Mouse (Mus musculus): Measurements from ENCODE around the gene Twf2.

Gene Twf2

DNA sequence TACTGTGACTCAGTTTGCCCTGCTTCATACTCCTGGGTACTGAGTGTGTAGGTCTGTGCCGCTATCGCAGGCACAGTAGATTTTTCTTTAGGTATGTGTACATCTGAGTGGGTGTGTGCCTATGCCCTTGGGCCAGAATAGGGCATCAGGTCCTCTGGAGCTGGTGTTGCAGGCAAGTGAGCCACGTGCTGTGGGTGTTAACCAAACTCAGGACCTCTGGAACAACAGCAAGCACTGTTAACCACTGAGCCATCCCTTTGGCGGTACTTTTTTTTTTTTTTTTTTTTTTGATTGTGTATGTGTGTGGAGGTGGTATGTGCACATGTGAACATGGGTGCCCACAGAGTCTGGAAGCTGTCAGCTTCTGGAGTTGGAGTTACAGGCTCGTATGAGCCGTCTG lies 25.1 kb upstream of the Twf2 start:
- in situ Hi-C loops (cut with MboI; ENCODE audit: low sequenced_read_pairs): no loop called here

- in situ Hi-C loops (cut with MboI; ENCODE audit: low sequenced_read_pairs): no loop called here
Observed at GRCm38 (mm10) chr9:106179454-106179853, 23.5 kb upstream of the Twf2 start.

GRCm38 (mm10) chr9:106179964-106180363 lies 22.9 kb upstream of the Twf2 start:
- in situ Hi-C loops (cut with MboI; ENCODE audit: low sequenced_read_pairs): no loop called here

GRCm38 (mm10) chr9:106182146-106182545 lies 20.8 kb upstream of the Twf2 start:
- in situ Hi-C loops (cut with MboI; ENCODE audit: low sequenced_read_pairs): no loop called here

DNA sequence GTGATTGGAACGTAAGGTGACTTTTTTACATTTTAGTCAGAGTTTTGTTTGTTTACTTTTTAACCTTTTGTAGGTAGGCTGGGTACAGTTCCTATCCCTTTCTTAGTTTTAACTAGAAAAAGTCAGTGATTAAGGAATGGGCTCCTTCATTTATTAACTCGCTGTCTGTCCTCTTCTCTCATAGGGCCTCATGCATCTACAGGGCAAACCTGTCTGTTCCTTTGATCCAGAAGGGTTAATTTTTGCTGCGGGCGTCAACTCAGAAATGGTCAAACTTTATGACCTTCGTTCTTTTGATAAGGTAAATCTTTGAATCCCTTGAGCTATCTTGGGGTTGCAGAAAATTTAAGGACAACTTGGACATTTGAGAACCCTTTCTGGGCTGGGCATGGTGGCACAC lies 18.9 kb upstream of the Twf2 start:
- in situ Hi-C loops (cut with MboI; ENCODE audit: low sequenced_read_pairs): no loop called here

DNA sequence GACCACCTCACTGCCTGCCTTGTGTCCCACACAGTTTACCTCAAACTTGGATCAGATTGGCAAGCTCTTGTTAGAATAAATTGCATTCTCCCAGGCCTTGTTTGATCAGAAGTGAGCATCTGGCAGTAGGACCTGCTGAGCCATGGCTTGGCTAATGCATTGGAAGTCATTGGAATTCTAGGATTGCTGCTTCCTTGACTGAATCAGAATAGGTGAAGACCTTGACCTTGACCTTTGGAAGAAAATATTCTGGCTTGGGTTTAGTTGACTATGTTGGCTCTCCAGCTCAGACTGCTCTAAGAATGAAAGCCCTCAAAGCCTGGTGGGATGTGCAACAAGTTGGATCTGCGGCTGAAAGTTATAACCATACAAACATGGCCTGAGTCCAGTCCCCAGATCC lies 11.6 kb upstream of the Twf2 start:
- in situ Hi-C loops (cut with MboI; ENCODE audit: low sequenced_read_pairs): no loop called here

DNA sequence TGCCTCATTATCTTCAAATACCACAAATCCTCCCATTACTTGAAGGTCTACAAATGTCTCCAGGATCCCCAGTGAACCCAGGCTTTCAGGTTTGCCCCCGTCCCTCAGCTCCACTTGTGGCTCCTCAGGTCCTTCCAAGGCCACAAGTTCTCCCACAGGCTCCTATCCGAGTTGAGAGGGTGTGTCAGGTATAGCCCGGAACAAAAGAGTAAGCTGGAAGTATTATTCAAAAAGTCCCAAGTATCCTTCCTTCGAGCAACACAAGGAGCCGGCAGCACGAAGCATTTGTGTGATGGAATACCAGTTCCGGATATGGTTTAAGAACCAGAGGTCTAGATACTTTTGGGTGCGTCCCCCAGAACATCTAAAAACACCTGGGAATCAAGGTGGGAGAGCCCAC lies 10.9 kb upstream of the Twf2 start:
- in situ Hi-C loops (cut with MboI; ENCODE audit: low sequenced_read_pairs): no loop called here

- in situ Hi-C loops (cut with MboI; ENCODE audit: low sequenced_read_pairs): no loop called here
Observed at GRCm38 (mm10) chr9:106192998-106193397, 9.9 kb upstream of the Twf2 start.

- in situ Hi-C loops (cut with MboI; ENCODE audit: low sequenced_read_pairs): no loop called here
Observed at GRCm38 (mm10) chr9:106193930-106194807, 8.7 kb upstream of the Twf2 start.

- in situ Hi-C loops (cut with MboI; ENCODE audit: low sequenced_read_pairs): no loop called here
Observed at GRCm38 (mm10) chr9:106195693-106196092, 7.2 kb upstream of the Twf2 start.

DNA sequence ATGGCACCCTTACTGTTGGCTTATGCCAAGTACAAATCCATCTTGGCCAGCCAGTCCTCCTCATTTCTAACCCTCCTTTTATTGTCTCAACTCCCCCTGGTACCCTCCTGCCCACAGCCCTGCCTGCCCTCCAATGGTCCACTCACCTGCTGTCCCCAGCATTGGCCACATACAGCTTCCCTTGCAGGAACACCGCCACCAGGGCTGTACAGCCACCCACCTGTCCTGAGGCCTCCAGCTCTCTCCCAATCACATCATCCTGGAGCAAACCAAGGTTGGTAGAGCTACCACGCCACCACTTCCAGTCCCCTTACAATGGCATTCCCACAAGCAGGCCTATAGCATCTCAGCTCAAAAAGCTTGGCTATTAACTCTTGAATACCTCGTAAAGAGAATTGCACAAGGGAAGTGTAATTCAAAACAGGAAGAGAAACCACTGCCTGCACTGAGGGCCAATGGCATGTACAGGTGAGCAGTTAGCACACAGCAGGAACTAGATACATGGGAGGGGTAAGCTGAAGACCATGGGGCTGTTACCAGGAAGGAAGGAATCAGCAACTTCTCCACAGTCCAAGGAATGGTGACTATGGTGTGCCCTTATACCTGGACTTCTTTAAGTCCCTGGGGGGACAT lies 5.7 kb upstream of the Twf2 start:
- in situ Hi-C loops (cut with MboI; ENCODE audit: low sequenced_read_pairs): no loop called here

DNA sequence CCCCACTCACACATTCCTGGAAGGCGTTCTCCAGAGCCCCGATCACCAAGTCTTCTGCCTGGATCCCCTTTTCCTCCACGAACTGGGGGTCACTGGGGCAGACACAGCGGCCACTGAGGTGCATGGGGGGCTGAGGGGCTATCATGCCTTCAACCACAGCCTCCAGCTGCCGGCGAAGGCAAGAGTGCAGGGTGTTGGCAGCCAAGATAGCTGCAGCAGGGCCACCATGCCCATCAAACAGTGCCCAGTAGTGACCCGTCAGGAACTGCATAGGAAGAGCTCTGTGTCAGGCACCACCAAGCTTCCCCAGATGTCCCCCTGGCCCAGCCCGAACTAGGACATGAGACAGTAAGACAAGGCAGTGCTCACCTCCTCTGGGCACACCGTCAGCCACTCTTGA lies 5.2 kb upstream of the Twf2 start:
- in situ Hi-C loops (cut with MboI; ENCODE audit: low sequenced_read_pairs): no loop called here

DNA sequence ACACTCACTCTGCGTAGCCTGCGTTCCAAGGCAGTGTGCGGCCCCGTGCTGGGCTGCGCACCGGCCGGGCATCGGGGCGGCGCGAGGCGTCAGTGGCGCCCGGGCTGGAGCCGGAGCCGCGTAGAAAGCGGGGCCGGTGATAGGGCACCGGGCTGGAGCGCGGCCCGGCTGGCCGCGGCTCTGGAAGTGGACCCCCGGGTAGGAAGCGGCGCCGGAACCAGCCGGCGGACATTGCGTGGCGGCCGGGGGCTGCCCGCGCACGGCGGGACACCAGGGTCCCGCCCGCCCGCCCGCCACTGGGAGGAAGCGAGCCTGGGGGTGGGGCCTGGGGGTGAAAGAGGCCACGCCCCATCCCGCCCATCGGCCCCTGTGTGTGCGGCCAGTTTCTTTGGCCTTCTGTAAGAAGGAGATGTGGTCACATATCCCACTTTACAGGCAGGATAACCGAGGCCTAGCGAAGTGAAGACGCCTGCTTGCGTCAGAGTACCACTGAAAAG lies 3.9 kb upstream of the Twf2 start:
- in situ Hi-C loops (cut with MboI; ENCODE audit: low sequenced_read_pairs): no loop called here

DNA sequence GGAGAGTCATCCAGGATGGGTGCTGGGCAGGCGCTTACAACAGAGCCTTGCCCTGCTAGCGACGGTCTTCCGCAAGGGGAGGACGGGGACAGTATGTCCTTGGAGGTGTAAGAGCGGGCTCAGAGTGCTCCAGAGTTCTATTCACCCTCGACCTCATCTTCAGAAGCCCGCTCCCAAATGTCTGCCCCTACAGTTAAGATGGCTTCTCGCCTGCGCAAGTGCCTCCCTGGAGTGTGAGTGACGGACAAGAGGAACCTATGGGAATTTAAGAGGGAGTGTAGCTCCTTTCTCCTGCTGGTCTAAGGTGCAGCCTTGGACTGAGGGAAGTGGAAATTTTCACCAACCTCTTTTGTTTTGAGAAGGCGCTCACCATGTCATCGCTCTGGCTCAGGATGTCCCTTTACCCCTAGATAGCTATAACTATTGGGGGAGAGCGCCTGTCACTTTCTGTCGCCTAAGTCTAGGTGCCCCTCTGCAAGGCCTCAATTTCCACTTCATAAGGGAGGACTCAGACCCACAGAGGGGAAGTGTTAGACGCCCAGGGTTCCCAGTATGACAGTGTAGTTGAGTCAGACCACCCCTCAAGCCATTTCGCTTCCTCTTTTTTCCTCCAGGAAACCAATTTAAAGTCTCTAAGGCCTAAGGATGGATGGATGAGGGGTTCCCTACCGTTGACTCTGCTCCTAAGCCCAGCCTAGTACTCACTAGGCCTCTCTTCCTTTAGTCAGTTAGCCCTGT lies 3.2 kb upstream of the Twf2 start, which contains the start of gene Ppm1m:
Gene Ppm1m, minus strand, starts transcription at position 212 of the 738 bp plus-strand sequence.
- in situ Hi-C loops (cut with MboI; ENCODE audit: low sequenced_read_pairs): no loop called here

- in situ Hi-C loops (cut with MboI; ENCODE audit: low sequenced_read_pairs): no loop called here
Observed at GRCm38 (mm10) chr9:106201895-106202294, 1.0 kb upstream of the Twf2 start.

GRCm38 (mm10) chr9:106203990-106204851 lies 1.3 kb downstream of the Twf2 start:
- in situ Hi-C loops (cut with MboI; ENCODE audit: low sequenced_read_pairs): no loop called here

- in situ Hi-C loops (cut with MboI; ENCODE audit: low sequenced_read_pairs): no loop called here
Observed at GRCm38 (mm10) chr9:106205713-106206290, 2.9 kb downstream of the Twf2 start.

DNA sequence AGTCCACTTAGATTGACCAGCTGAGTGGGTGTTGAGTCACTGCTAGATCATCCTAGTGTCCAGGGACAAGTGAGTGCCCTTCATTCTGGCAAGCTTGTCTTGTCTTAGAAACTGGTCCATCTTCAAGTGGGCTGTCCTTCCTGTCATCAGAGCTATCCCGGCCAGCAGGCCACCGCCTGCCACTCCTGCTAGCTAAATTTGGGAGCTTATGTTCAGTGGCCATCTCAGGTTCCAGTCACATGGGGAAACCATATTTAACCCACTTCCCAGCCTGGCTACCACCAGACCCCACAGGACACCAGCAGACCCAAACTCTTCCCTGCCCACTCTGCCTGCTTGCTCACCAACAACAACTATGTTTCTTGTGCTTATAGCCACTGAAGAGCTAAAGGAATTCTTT lies 3.6 kb downstream of the Twf2 start:
- in situ Hi-C loops (cut with MboI; ENCODE audit: low sequenced_read_pairs): no loop called here

- in situ Hi-C loops (cut with MboI; ENCODE audit: low sequenced_read_pairs): no loop called here
Observed at GRCm38 (mm10) chr9:106208181-106208580, 5.3 kb downstream of the Twf2 start.

DNA sequence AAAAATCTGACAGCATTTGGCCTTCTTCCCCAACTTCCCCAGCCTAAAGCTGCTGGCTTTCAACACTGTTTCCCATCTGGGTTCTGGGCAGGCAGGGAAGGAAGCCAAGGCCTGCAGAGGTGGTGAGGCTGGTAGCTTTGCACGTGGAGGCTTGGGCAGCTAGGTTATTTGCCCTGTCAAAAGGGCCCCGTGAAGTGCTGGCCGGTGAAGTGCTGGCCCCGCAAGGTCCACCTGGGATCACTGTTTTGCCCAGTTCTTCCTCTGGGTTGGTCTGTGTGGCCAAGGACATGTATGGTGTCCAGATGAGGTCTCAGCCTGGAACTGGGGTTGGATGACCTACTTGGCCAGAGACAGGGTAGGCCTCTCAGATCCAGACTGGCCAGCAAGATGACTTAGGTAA lies 7.0 kb downstream of the Twf2 start:
- in situ Hi-C loops (cut with MboI; ENCODE audit: low sequenced_read_pairs): no loop called here

All from CH12F3 (cell line).